8 mouse cellular contexts compared by ENCODE assay signal in genomic region chr12:86433371-86433821, GRCm38 (mm10).
DNase-seq lines count a peak whose midpoint lies in the region; ATAC-seq and TF ChIP-seq lines count a peak whose summit lies in the region.

No protein-coding gene starts in this region.

- no peaks in the 10 kb centered on the region for H3K9me3 ChIP-seq in midbrain, embryonic 14.5 days (ENCODE audit: control insufficient read depth, low read length)
- H3K9me3 ChIP-seq in stomach, embryonic 15.5 days, result no peaks in the 10 kb centered on the region

- H3K36me3 ChIP-seq in thymus, adult 2 months (ENCODE audit: control insufficient read depth, insufficient read depth, low read length), result no peaks in the 10 kb centered on the region
- no peaks in the 10 kb centered on the region for H3K36me3 ChIP-seq in heart, adult 2 months (ENCODE audit: control insufficient read depth, insufficient read depth, low read length)
- H3K36me3 ChIP-seq in kidney, adult 2 months (ENCODE audit: control insufficient read depth, insufficient read depth, low read length), result no peaks in the 10 kb centered on the region
- H3K36me3 ChIP-seq in midbrain, embryonic 14.5 days (ENCODE audit: control insufficient read depth, insufficient read depth, low read length), result no peaks in the 10 kb centered on the region
- no peaks in the 10 kb centered on the region for H3K36me3 ChIP-seq in stomach, embryonic 15.5 days

- no peak for TF ChIP-seq CTCF in thymus, adult 2 months (IDR thresholded peaks at IDR 0.05; ENCODE audit: borderline replicate concordance, control insufficient read depth, extremely low read depth, insufficient read depth, low read length, poor library complexity)
- peak; percentile 79 for TF ChIP-seq CTCF in heart, adult 2 months (IDR thresholded peaks at IDR 0.05)
- TF ChIP-seq CTCF in kidney, adult 2 months (conservative IDR thresholded peaks at IDR 0.05; ENCODE audit: insufficient read depth, insufficient read length, low read depth, low read length), result peak; percentile 67

- peak overlapping the region; percentile 47 for H3K4me2 ChIP-seq in midbrain, embryonic 14.5 days (ENCODE audit: low read length)
- H3K4me2 ChIP-seq in stomach, embryonic 15.5 days, result peak overlapping the region; percentile 48

- no peaks in the 10 kb centered on the region for H3K4me1 ChIP-seq in thymus, adult 2 months (replicated peaks; ENCODE audit: control insufficient read depth, insufficient read depth, low read length)
- H3K4me1 ChIP-seq in heart, adult 2 months (ENCODE audit: control insufficient read depth, insufficient read depth, low read length), result no peaks in the 10 kb centered on the region; the same call in 1 of the 2 replicates
- H3K4me1 ChIP-seq in kidney, adult 2 months (ENCODE audit: control insufficient read depth, insufficient read depth, low read length), result peaks cover 14% of the 10 kb centered on the region
- H3K4me1 ChIP-seq in midbrain, embryonic 14.5 days (ENCODE audit: control insufficient read depth, insufficient read depth, low read length), result peaks cover 6% of the 10 kb centered on the region; the same call in 1 of the 2 replicates
- no peaks in the 10 kb centered on the region for H3K4me1 ChIP-seq in stomach, embryonic 15.5 days

- peak; percentile 70 for ATAC-seq in midbrain, embryonic 14.5 days (ENCODE audit: low FRiP score, low TSS enrichment)
- peak; percentile 70 for ATAC-seq in stomach, embryonic 15.5 days (ENCODE audit: insufficient read depth, low FRiP score, low read depth)

- H3K27me3 ChIP-seq in thymus, adult 2 months (ENCODE audit: control insufficient read depth, insufficient read depth, low read length), result no peaks in the 10 kb centered on the region
- no peaks in the 10 kb centered on the region for H3K27me3 ChIP-seq in heart, adult 2 months (ENCODE audit: control insufficient read depth, insufficient read depth, low read length)
- no peaks in the 10 kb centered on the region for H3K27me3 ChIP-seq in kidney, adult 2 months (replicated peaks; ENCODE audit: control insufficient read depth, insufficient read depth, low read length)
- H3K27me3 ChIP-seq in midbrain, embryonic 14.5 days (ENCODE audit: control insufficient read depth, insufficient read depth, low read length), result peaks cover 5% of the 10 kb centered on the region; the same call in 1 of the 2 replicates
- H3K27me3 ChIP-seq in stomach, embryonic 15.5 days (replicated peaks), result 0 out of 2 replicates have a peak, but pooled peaks cover 6% of the 10 kb centered on the region

- no peak overlapping the region for H3K4me3 ChIP-seq in thymus, adult 2 months (ENCODE audit: control insufficient read depth, insufficient read depth, low read length)
- H3K4me3 ChIP-seq in heart, adult 2 months, result no peak overlapping the region
- H3K4me3 ChIP-seq in kidney, adult 2 months (ENCODE audit: insufficient read depth, low read depth, low read length), result peak overlapping the region; percentile 32; the same call in 1 of the 2 replicates
- 0 out of 2 replicates have a peak overlapping the region, but pooled peaks have one; percentile 15 for H3K4me3 ChIP-seq in midbrain, embryonic 14.5 days (replicated peaks; ENCODE audit: low read depth, low read length)
- H3K4me3 ChIP-seq in stomach, embryonic 15.5 days (replicated peaks), result no peak overlapping the region

- no peak overlapping the region for H3K27ac ChIP-seq in thymus, adult 2 months (ENCODE audit: control insufficient read depth, insufficient read depth, low read length)
- H3K27ac ChIP-seq in heart, adult 2 months, result no peak overlapping the region
- H3K27ac ChIP-seq in kidney, adult 2 months (ENCODE audit: insufficient read depth, low read depth, low read length), result peak overlapping the region; percentile 70; the same call in 1 of the 2 replicates
- H3K27ac ChIP-seq in midbrain, embryonic 14.5 days (replicated peaks; ENCODE audit: low read depth, low read length), result peak overlapping the region; percentile 10; the same call in 1 of the 2 replicates
- no peak overlapping the region for H3K27ac ChIP-seq in stomach, embryonic 15.5 days

- peak overlapping the region; percentile 44; the same call in 1 of the 2 replicates for H3K9ac ChIP-seq in heart, adult 2 months (ENCODE audit: low read depth, low read length)
- peak overlapping the region; percentile 34; the same call in 1 of the 2 replicates for H3K9ac ChIP-seq in midbrain, embryonic 14.5 days (replicated peaks; ENCODE audit: low read length)
- no peak overlapping the region for H3K9ac ChIP-seq in stomach, embryonic 15.5 days

- DNase-seq in thymus, adult 2 months, result peak; percentile 34
- no peak for DNase-seq in thymus, adult 18-20 months
- peak; percentile 76 for DNase-seq in embryo, embryonic 9.5 days (ENCODE audit: extremely low spot score)
- peak; percentile 56 to 58 for DNase-seq in heart, adult 2 months
- peak; percentile 87 for DNase-seq in kidney, adult 2 months
- DNase-seq in left cerebral cortex, postnatal 4 days, result peak; percentile 72
- peak; percentile 91 for DNase-seq in midbrain, embryonic 14.5 days

- no peak for TF ChIP-seq POLR2A in thymus, adult 2 months (IDR thresholded peaks at IDR 0.05; ENCODE audit: control insufficient read depth, extremely low read depth, insufficient read depth, low read length, poor library complexity)
- no peak for TF ChIP-seq POLR2A in heart, adult 2 months (IDR thresholded peaks at IDR 0.05; ENCODE audit: insufficient read depth, low read depth, low read length)
- TF ChIP-seq POLR2A in kidney, adult 2 months (IDR thresholded peaks at IDR 0.05; ENCODE audit: low read depth, low read length), result no peak

- no peaks in the 10 kb centered on the region for H3K79me2 ChIP-seq in heart, adult 2 months (replicated peaks; ENCODE audit: control insufficient read depth, insufficient read depth, low read length)

- intact Hi-C loops in heart, adult 2 months (cut with DNase I), result loop anchor here (2.0 to 10.0 kb wide), 2 partner anchors 181 to 299 kb away; no protein-coding TSS in a partner anchor
- intact Hi-C loops in left cerebral cortex, postnatal 4 days (cut with DNase I), result loop anchor here (10.0 kb wide), 1 partner anchor 181 kb away; no protein-coding TSS in a partner anchor

- 0 out of 2 replicates have a peak, but pooled peaks have one; percentile 13 for TF ChIP-seq EP300 in heart, adult 2 months (IDR thresholded peaks at IDR 0.05; ENCODE audit: insufficient read depth, low read depth, low read length)

- WGBS in thymus, adult 2 months, result 11% methylated on average over 13 of the region's 13 CpGs
- 4% methylated on average over 13 of the region's 13 CpGs for WGBS in heart, adult 2 months
- WGBS in kidney, adult 2 months, result 3% methylated on average over 13 of the region's 13 CpGs
- WGBS in midbrain, embryonic 14.5 days, result 2% methylated on average over 11 of the region's 13 CpGs
- 3% methylated on average over 6 of the region's 13 CpGs for WGBS in stomach, embryonic 15.5 days

Comparison
In these comparisons a context has a peak if more than half of its experiments do, and no peak if none do; other contexts are left out.
1. DNase-seq: peak in thymus, adult 2 months (single experiment), embryo, embryonic 9.5 days (single experiment), heart, adult 2 months (2 of 2), kidney, adult 2 months (single experiment), left cerebral cortex, postnatal 4 days (single experiment) and midbrain, embryonic 14.5 days (single experiment); none in thymus, adult 18-20 months (0 of 2).
2. H3K27ac ChIP-seq: peak in kidney, adult 2 months (single experiment) and midbrain, embryonic 14.5 days (single experiment); none in thymus, adult 2 months (single experiment), heart, adult 2 months (single experiment) and stomach, embryonic 15.5 days (single experiment).
3. H3K4me3 ChIP-seq: peak in kidney, adult 2 months (single experiment) and midbrain, embryonic 14.5 days (single experiment); none in thymus, adult 2 months (single experiment), heart, adult 2 months (single experiment) and stomach, embryonic 15.5 days (single experiment).